Mouse (Mus musculus): ENCODE measurements around the gene Dock6. TPM values are rescaled to one million over a fixed set of nuclear protein-coding genes. Genes with fewer than 3 reads are reported as not detected.
"Not testable (repeated sequence)": the region's sequence is repeated elsewhere in the genome, so short reads cannot be mapped to it uniquely, and the experiment has no call there.

Dock6 gene
- polyA plus RNA-seq, 1 experiment from 2014 or later: 10.4 TPM

- ATAC-seq (replicated peaks): no peak
- Histone ChIP-seq H3K4me2 (replicated peaks) (no peak overlapping the region), H3K27me3 (no peaks in the 10 kb centered on the region), H3K4me1 (peaks cover 20% of the 10 kb centered on the region), H3K4me3 (no peak overlapping the region), H3K27ac (replicated peaks) (no peak overlapping the region), H3K9me3 (no peaks in the 10 kb centered on the region), H3K36me3 (no peaks in the 10 kb centered on the region), H3K9ac (replicated peaks) (no peak overlapping the region)
- 71% methylated on average over 7 of the region's 7 CpGs for WGBS
Measured at GRCm38 (mm10) chr9:21801121-21801520, 51.3 kb downstream of the Dock6 start.

- H3K27ac ChIP-seq (replicated peaks): no peak overlapping the region
- H3K4me3 ChIP-seq: peak overlapping the region; percentile 58
- H3K9me3 ChIP-seq: no peaks in the 10 kb centered on the region
- 55% methylated on average over 3 of the region's 3 CpGs for WGBS
- H3K27me3 ChIP-seq: no peaks in the 10 kb centered on the region
- no peaks in the 10 kb centered on the region for H3K36me3 ChIP-seq
- no peak for ATAC-seq (replicated peaks)
- peak overlapping the region; percentile 85; the same call in 1 of the 2 replicates for H3K4me2 ChIP-seq (replicated peaks)
- peaks cover 16% of the 10 kb centered on the region for H3K4me1 ChIP-seq
- no peak overlapping the region for H3K9ac ChIP-seq (replicated peaks)
Measured at GRCm38 (mm10) chr9:21799010-21799350, 53.5 kb downstream of the Dock6 start.

- Histone ChIP-seq H3K9ac (replicated peaks) (peak within 1 kb of the TSS; percentile 45), H3K36me3 (no peaks in the 10 kb centered on the region), H3K27ac (replicated peaks) (peak within 1 kb of the TSS; percentile 53), H3K27me3 (no peaks in the 10 kb centered on the region), H3K4me3 (peak within 1 kb of the TSS; percentile 58), H3K4me1 (peaks cover 16% of the 10 kb centered on the region), H3K9me3 (no peaks in the 10 kb centered on the region), H3K4me2 (replicated peaks) (peak within 1 kb of the TSS; percentile 85)
- under 1% methylated on average over 52 of the region's 52 CpGs for WGBS
- ATAC-seq (replicated peaks): peak; percentile 82
Measured at GRCm38 (mm10) chr9:21798345-21799009, 54.0 kb downstream of the Dock6 start, which contains the start of gene Kank2. Gene Kank2 (minus strand): TSS chr9:21798744.

GRCm38 (mm10) chr9:21797921-21798344, 54.5 kb downstream of the Dock6 start:
- Histone ChIP-seq H3K27me3 (no peaks in the 10 kb centered on the region), H3K27ac (replicated peaks) (peak overlapping the region; percentile 53), H3K4me2 (replicated peaks) (peak overlapping the region; percentile 85), H3K9ac (replicated peaks) (peak overlapping the region; percentile 45), H3K9me3 (no peaks in the 10 kb centered on the region), H3K4me1 (peaks cover 19% of the 10 kb centered on the region), H3K4me3 (peak overlapping the region; percentile 58), H3K36me3 (no peaks in the 10 kb centered on the region)
- peak; percentile 42 for ATAC-seq (replicated peaks)
- WGBS: under 1% methylated on average over 21 of the region's 26 CpGs

GRCm38 (mm10) chr9:21796919-21797318, 55.5 kb downstream of the Dock6 start:
- Histone ChIP-seq H3K9ac (replicated peaks) (no peak overlapping the region), H3K36me3 (no peaks in the 10 kb centered on the region), H3K4me3 (no peak overlapping the region), H3K27ac (replicated peaks) (no peak overlapping the region), H3K4me1 (peaks cover 28% of the 10 kb centered on the region), H3K27me3 (no peaks in the 10 kb centered on the region), H3K4me2 (replicated peaks) (no peak overlapping the region), H3K9me3 (no peaks in the 10 kb centered on the region)
- WGBS: 68% methylated on average over 3 of the region's 3 CpGs
- ATAC-seq (replicated peaks): no peak

GRCm38 (mm10) chr9:21796259-21796658, 56.2 kb downstream of the Dock6 start:
- Histone ChIP-seq H3K4me2 (replicated peaks) (no peak overlapping the region), H3K4me1 (peaks cover 31% of the 10 kb centered on the region), H3K9ac (replicated peaks) (no peak overlapping the region), H3K27me3 (no peaks in the 10 kb centered on the region), H3K4me3 (no peak overlapping the region), H3K36me3 (no peaks in the 10 kb centered on the region), H3K27ac (replicated peaks) (no peak overlapping the region), H3K9me3 (no peaks in the 10 kb centered on the region)
- WGBS: 75% methylated on average over 3 of the region's 3 CpGs
- no peak for ATAC-seq (replicated peaks)

DNA sequence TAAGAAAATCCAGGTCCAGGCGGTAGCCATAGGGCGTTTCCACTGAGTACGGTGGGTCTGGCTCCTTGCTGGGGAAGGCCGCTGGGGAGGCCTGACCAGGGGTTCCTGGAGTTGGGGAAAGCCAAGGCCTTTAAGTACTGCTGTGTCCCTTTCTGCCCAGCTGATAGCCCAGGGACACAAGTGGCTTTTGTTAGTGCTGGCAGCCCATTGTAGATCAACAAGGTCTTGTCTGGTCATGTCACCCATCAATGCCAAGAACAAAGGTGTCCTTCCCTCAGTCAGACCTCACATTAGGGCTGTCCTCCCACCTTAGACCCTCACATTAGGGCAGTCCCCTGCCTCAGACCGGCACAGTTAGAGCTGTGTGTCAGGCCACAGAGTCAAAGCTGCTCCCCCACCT, 56.9 kb downstream of the Dock6 start:
- H3K27me3 ChIP-seq: no peaks in the 10 kb centered on the region
- no peak overlapping the region for H3K4me2 ChIP-seq (replicated peaks)
- peaks cover 31% of the 10 kb centered on the region for H3K4me1 ChIP-seq
- H3K9me3 ChIP-seq: no peaks in the 10 kb centered on the region
- no peak overlapping the region for H3K9ac ChIP-seq (replicated peaks)
- H3K4me3 ChIP-seq: no peak overlapping the region
- no peaks in the 10 kb centered on the region for H3K36me3 ChIP-seq
- H3K27ac ChIP-seq (replicated peaks): no peak overlapping the region
- ATAC-seq (replicated peaks): no peak
- 73% methylated on average over 5 of the region's 5 CpGs for WGBS

DNA sequence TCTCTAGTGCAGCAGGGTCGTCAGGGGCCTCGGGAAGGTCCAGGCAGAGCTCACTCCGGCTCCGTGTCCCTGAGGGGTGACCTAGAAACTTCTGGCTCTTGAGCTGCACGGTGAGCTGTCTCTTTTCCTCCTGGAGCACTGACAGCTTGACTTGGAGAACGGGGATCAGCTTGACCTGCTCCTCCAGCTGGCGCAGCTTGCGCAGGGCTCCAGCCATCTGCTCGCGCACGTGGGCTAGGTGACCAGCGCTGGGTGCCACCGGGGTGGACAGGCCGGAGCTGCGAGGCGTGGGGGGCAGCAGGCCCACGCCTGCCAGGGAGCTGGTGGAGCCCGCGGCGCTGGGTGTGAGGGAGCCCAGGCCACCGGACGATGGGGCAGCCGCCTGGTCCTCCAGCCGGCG, 57.5 kb downstream of the Dock6 start:
- WGBS: 95% methylated on average over 25 of the region's 25 CpGs

DNA sequence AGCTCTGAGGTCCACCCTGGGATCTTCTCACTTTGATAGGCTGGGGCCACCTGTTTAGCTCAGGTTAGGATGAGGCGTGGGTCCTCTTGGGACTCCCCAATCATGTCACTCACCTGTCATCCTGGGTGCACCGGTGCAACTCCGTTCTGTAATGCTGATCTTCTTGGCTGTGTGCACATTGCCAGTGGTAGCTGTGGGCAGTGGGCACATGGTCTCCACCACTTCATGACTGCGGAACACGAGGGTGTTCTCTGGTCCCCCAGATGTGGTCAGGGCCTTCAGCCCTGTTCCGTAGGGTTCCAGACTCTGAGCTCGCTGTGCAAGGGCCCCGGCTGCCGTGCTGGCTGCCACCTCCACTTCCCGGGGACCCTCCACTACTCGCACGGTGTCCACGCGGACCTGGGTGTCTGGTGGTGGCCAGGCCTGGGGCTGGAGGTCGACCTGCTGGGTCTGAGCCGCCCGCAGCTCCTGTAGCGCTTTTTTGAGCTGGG, 58.0 kb downstream of the Dock6 start:
- Histone ChIP-seq H3K36me3 (no peaks in the 10 kb centered on the region), H3K27ac (replicated peaks) (no peak overlapping the region), H3K4me1 (peaks cover 31% of the 10 kb centered on the region), H3K4me2 (replicated peaks) (no peak overlapping the region), H3K27me3 (no peaks in the 10 kb centered on the region), H3K4me3 (no peak overlapping the region), H3K9me3 (no peaks in the 10 kb centered on the region), H3K9ac (replicated peaks) (no peak overlapping the region)
- 96% methylated on average over 18 of the region's 18 CpGs for WGBS
- no peak for ATAC-seq (replicated peaks)

More for the DNA sequence above, 57.5 kb downstream of the Dock6 start:
- Histone ChIP-seq H3K9me3 (no peaks in the 10 kb centered on the region), H3K36me3 (no peaks in the 10 kb centered on the region), H3K27ac (replicated peaks) (no peak overlapping the region), H3K4me3 (no peak overlapping the region), H3K4me1 (peaks cover 31% of the 10 kb centered on the region), H3K9ac (replicated peaks) (no peak overlapping the region), H3K4me2 (replicated peaks) (no peak overlapping the region), H3K27me3 (no peaks in the 10 kb centered on the region)
- no peak for ATAC-seq (replicated peaks)

DNA sequence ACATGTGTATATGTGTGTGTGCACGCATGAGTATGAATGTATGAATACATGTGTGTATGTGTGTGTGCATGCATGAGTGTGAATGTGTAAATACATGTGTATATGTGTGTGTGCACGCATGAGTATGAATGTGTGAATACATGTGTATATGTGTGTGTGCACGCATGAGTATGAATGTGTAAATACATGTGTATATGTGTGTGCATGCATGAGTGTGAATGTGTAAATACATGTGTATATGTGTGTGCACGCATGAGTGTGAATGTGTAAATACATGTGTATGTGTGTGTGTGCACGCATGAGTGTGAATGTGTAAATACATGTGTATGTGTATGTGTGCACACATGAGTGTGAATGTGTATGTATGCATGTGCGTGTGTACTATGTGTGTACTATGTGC, 58.9 kb downstream of the Dock6 start:
- H3K9me3 ChIP-seq; H3K36me3 ChIP-seq; H3K27ac ChIP-seq (replicated peaks); H3K4me3 ChIP-seq; H3K4me2 ChIP-seq (replicated peaks); H3K9ac ChIP-seq (replicated peaks); ATAC-seq (replicated peaks); H3K27me3 ChIP-seq: not testable (repeated sequence)
- peaks cover 27% of the 10 kb centered on the region for H3K4me1 ChIP-seq
- WGBS: 98% methylated on average over 6 of the region's 6 CpGs

- Histone ChIP-seq H3K4me1 (peaks cover 18% of the 10 kb centered on the region), H3K4me3 (no peak overlapping the region), H3K9me3 (no peaks in the 10 kb centered on the region), H3K4me2 (replicated peaks) (no peak overlapping the region), H3K27me3 (no peaks in the 10 kb centered on the region), H3K27ac (replicated peaks) (peak overlapping the region; percentile 46), H3K36me3 (no peaks in the 10 kb centered on the region), H3K9ac (replicated peaks) (no peak overlapping the region)
- WGBS: 33% methylated on average over 8 of the region's 8 CpGs
- ATAC-seq (replicated peaks): peak; percentile 75
Measured at GRCm38 (mm10) chr9:21792644-21793043, 59.8 kb downstream of the Dock6 start.

DNA sequence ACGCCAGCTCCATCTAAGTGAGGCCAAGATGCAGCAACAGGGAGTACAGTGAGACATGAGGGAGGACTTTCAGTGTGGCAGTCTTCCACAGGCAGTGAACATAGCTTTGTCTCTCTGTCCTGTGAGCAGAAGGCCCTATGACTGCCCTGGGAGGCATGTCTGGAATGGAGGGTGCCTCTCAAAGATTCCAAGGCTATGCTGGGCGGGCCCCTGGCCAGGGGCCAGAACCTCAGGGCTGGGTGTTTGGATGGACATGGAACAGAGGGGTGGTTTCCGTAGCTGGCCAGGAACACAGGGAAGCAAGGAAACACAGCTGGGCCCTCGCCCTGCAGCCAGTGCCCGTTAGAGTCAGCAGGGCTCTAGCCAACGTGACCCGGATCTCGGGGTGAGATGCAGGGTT, 60.6 kb downstream of the Dock6 start:
- no peak overlapping the region for H3K4me3 ChIP-seq
- no peak overlapping the region for H3K9ac ChIP-seq (replicated peaks)
- no peak for ATAC-seq (replicated peaks)
- H3K4me2 ChIP-seq (replicated peaks): no peak overlapping the region
- no peaks in the 10 kb centered on the region for H3K27me3 ChIP-seq
- H3K27ac ChIP-seq (replicated peaks): 0 out of 2 replicates have a peak overlapping the region, but pooled peaks have one; percentile 6
- peaks cover 18% of the 10 kb centered on the region for H3K4me1 ChIP-seq
- WGBS: 79% methylated on average over 8 of the region's 8 CpGs
- no peaks in the 10 kb centered on the region for H3K9me3 ChIP-seq
- H3K36me3 ChIP-seq: no peaks in the 10 kb centered on the region

DNA sequence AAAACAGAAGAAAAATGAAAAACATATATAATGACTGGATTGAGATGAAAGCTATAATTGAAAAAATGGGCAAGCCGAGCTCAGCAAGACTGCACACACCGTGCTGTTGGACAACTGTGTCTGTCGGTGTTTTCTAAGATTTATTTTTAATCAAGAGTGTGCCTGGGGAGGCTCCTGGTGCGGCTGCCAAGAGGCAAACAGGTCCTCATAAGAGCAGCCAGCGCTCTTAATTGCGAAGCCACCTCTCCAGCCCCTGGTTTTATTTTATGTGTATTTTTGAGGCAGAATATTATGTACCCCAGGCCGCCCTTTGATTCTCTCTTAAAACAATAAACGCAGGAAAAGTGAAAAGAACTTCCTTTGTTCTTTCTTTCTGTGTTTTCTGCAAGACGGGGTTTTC, 64.2 kb downstream of the Dock6 start:
- WGBS: 81% methylated on average over 9 of the region's 9 CpGs
- no peaks in the 10 kb centered on the region for H3K27me3 ChIP-seq
- H3K4me1 ChIP-seq: peaks cover 18% of the 10 kb centered on the region
- H3K4me3 ChIP-seq: no peak overlapping the region
- no peak for ATAC-seq (replicated peaks)
- H3K4me2 ChIP-seq (replicated peaks): no peak overlapping the region
- H3K9ac ChIP-seq (replicated peaks): no peak overlapping the region
- no peaks in the 10 kb centered on the region for H3K36me3 ChIP-seq
- no peak overlapping the region for H3K27ac ChIP-seq (replicated peaks)
- H3K9me3 ChIP-seq: no peaks in the 10 kb centered on the region

All from forebrain, embryonic 15.5 days (tissue).